Mouse (Mus musculus): ENCODE measurements around the gene Sestd1.

Sestd1 gene

GRCm38 (mm10) chr2:77171444-77172240 lies 108.8 kb downstream of the Sestd1 start:
- no peak for DNase-seq

DNA sequence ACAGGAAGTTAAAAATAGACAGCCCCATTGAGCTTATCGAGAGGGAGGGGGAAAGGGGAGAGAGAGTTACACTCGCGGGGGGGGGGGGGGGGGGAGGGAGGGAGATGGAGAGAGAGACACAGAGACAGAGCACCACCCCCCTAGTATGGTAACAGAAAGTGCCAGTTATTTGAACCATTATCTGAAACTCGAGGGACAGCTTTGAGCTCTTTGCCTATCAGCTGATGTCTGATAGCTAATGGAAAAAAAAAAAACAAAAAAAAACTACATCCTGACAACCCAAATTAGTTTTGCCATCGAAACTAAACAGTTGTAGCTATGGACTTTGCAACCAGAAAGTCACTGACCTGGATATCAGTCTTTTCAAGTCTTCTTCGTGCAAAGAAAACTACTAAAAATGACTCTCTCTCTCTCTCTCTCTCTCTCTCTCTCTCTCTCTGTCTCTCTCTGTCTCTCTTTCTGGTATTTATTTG lies 109.7 kb downstream of the Sestd1 start, which contains the start of gene Ccdc141:
Gene Ccdc141, minus strand, starts transcription at position 4 of the 473 bp plus-strand sequence.
- no peak for DNase-seq

- peak; percentile 36 for DNase-seq
Observed at GRCm38 (mm10) chr2:77169916-77170632, 110.3 kb downstream of the Sestd1 start.

GRCm38 (mm10) chr2:77169218-77169617 lies 111.2 kb downstream of the Sestd1 start:
- no peak for DNase-seq

DNA sequence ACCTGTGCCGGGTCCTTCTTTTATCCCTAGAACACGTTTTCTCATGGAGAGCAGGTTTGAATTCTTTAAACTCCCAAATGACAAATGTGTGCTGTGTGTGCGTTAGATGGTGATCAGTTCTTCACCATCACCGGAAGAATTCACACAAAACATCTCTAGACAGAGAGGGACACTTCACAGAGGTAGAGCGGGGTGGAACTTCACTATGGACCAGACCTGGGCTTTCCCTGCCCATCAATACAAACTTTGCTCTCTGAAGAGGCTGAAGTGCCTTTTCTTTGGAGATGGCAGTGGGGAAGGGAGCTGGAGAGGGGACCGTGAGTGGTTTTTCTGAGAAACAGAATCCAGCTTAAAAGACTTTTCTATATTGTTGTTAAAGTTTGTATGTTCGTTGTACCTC lies 111.6 kb downstream of the Sestd1 start:
- DNase-seq = no peak

- no peak for DNase-seq
Observed at GRCm38 (mm10) chr2:77168081-77168685, 112.2 kb downstream of the Sestd1 start.

DNA sequence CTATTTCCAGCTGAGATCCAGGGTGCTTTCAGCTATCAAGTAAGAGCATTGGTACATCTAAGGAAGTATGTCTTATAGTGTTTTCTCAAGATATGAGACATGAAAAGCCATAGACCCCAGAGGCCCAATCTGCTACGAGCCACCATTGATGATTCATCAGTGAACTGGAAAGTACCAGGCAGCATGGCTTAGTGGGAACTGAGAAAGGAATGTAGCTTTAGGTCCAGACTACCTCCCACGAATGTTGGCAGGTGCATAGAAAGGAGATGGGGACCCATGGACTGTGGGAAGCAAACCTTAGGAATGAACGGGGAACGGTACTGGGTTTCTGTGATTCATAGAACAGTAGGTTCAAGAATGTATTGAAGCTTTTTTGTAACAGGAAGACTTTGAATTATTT lies 114.0 kb downstream of the Sestd1 start:
- DNase-seq = no peak

- no peak for DNase-seq
Observed at GRCm38 (mm10) chr2:77164662-77165061, 115.7 kb downstream of the Sestd1 start.

DNA sequence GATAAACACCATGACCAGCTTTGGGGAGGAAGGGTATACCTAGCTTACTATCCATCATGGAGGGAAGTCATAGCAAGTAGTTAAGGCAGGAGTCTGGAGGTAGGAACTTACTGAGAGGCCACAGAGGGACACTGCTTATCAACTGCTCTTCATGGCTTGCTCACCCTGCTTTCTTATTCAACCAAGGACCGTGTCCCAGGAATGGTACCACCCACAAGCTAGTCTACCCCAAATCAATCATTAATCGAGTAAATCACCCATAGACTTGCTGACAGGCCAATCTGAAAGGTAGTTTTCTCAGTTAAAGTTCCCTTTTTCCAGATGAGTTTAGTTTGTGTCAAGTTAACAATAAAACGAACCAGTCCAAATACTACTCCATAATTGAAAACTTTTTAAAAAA lies 117.0 kb downstream of the Sestd1 start:
- DNase-seq = no peak

DNA sequence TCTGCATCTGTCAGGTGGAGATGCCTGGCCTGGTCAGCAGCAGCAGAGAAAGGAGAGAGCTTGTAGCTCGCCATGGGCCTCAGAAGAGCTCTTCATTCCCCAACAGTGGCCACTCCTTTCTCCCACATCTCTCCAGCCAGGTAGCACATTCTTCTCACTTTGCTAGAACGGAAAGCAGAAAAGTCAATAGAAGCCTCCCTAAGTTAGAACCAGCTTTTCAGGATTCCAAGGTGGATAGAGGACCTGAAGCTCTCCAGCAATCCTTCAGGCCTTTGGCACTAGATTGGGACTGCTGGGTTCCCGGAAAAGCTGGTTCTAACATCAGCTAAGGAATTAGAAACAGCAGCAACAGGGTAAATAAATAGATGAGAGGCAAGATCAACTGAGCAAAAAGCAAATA lies 118.3 kb downstream of the Sestd1 start:
- no peak for DNase-seq

GRCm38 (mm10) chr2:77157546-77157945 lies 122.8 kb downstream of the Sestd1 start:
- no peak for DNase-seq

- no peak for DNase-seq
Observed at GRCm38 (mm10) chr2:77154080-77154479, 126.3 kb downstream of the Sestd1 start.

DNA sequence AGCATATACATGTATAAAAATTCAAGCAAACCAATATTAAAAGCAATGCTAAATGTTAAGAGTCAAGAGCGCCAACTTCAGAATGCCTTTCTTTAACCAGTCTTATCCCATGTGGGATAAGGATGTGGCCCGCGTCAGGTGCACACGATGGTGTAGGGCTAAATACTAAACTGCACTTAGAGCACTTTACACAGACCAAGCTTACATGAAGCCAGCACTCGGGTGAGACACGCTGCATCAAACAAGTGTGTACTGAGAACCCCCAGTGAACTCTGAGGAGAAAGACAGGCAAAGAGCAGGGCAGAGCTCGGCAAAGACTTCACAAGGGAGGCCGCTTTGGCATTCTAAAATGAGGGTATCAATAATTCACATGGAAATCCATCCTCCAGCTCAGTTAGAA lies 129.1 kb downstream of the Sestd1 start:
- no peak for DNase-seq

DNA sequence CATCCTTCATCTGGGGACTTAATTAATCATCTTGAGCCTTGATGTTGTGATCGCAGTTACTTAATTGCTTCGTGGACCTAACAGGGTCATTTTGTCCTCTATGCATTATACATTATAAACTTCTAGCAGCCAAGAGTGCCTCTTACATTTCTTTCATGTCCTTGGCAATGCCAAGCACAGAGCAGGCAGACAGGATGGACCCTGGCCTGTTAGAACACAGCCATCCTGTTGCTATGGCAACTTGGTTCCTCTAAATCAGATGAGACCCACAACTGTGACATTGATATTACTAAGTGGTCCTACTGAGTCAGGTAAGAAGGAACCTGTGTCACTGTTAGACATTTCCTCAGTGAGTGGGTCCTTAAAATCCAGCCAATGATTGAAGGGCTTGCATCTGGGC lies 130.8 kb downstream of the Sestd1 start:
- no peak for DNase-seq

DNA sequence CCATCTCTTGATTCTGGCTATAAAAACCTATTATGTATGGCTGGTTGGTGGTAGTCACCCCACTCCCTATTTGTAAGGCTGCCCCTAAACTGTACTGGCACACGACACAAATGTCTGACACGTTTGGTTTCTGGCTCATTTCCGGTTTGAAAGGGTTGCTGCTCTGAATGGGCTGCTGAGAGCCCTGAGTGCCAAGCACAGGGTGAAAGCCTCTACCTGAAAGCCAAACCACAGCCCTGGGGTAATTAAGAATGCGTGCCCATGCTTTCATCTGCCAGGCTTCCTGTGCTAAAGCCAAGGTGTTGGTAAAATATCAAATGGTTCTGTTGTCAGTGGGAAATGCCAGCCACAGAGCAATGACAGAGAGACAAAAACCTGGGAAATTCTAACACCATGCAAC lies 132.2 kb downstream of the Sestd1 start:
- no peak for DNase-seq

GRCm38 (mm10) chr2:77146968-77147367 lies 133.4 kb downstream of the Sestd1 start:
- no peak for DNase-seq

GRCm38 (mm10) chr2:77146291-77146690 lies 134.1 kb downstream of the Sestd1 start:
- DNase-seq = no peak

- no peak for DNase-seq
Observed at GRCm38 (mm10) chr2:77143536-77143935, 136.9 kb downstream of the Sestd1 start.

- DNase-seq = no peak
Observed at GRCm38 (mm10) chr2:77138879-77139278, 141.5 kb downstream of the Sestd1 start.

- no peak for DNase-seq
Observed at GRCm38 (mm10) chr2:77134906-77135305, 145.5 kb downstream of the Sestd1 start.

DNA sequence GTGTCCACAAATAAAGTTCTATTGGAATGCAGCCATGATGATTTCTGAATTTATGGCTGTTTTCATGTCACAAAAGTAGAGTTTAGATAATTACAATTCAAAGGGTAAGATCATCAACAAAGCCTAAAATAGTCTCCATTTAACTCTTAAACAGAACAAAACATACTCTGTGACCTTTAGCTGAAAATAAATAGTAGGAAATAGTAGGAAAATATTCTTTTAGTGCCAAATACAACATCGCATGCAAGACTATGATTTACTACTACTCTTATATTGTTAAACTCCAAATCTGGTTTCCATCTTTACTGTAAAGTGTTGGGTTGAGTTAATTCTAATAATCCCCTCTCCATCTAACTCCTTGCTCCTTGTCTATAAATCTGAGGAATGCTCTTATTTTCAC lies 147.0 kb downstream of the Sestd1 start:
- DNase-seq = no peak

All from thymus, postnatal 14 days (tissue).